Mouse (Mus musculus) mesoderm, embryonic 11.5 days (tissue): ENCODE data around the gene Stam.
"Not testable (repeated sequence)": the region's sequence is repeated elsewhere in the genome, so short reads cannot be mapped to it uniquely, and the experiment has no call there.

Experiments used
- DNase-seq: peaks from one replicate; pipeline ENCODE4 v3.0.0-alpha.2; 2012; ENCODE audit warnings: low read depth, low spot score

Gene Stam

GRCm38 (mm10) chr2:14191601-14192000, 117.7 kb downstream of the Stam start:
- no peak for DNase-seq

DNA sequence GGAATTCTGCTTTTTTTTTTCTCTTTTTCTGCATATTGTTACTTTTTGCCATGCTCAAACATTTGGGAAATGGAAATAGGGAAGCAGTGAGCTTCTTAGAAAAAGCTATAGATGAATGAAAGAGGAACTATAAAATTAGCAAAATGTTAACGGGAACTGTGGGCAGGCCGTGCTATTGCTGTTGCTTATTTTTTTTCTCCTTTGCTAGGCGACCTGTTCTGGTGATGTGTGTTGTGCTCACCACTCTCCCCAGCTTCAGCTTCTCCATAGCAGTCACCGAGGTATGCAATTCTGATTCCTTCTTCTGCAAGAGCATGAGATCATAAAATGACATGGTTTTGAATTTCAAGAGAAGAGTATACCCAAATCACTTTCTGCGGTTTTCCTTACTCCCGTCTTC, 118.1 kb downstream of the Stam start:
- no peak for DNase-seq

DNA sequence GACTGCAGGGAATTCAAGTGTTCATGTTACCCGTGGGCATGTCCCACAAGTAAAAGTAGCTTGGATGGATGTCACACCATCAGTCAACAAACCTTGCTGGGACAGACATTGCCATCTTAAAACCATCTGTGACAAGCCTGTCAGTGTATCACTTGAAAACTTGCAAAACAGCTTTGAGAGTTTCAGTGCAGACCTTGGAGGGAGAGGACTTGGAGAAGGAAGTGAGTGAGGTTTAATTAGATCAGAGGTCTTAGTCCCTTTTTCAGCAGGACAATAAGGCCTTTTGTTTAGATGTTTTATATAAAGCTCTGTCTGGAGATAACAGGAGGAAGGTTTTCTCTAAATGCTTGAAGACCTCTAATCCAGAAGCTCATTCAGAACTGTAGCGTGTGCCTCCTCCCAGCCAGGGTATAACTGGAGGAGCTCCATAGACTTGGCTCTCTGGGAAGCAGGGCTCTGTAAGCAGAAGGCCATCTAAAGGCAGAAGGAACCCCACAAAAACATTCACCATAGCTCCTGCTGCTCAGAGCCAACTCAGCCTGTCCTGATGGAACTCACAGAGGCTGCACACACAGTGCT, 124.5 kb downstream of the Stam start:
- DNase-seq: not testable (repeated sequence)
